Mouse (Mus musculus): ENCODE data around the gene Ern1. TPM values are rescaled to one million over a fixed set of nuclear protein-coding genes. Genes with fewer than 3 reads are reported as not detected.
A peak's percentile ranks its signal among the peaks of the same experiment; 100 is the strongest.

Gene Ern1
- polyA plus RNA-seq, 1 experiment: 10.8 TPM

- no peak for TF ChIP-seq GATA1 (IDR thresholded peaks at IDR 0.05; ENCODE audit: low read length)
Measured at GRCm38 (mm10) chr11:106471629-106472028, 16.0 kb downstream of the Ern1 start.

- no peak for TF ChIP-seq GATA1 (IDR thresholded peaks at IDR 0.05; ENCODE audit: low read length)
Measured at GRCm38 (mm10) chr11:106468509-106468908, 19.1 kb downstream of the Ern1 start.

GRCm38 (mm10) chr11:106465932-106466331 is 21.7 kb downstream of the Ern1 start:
- TF ChIP-seq GATA1 (IDR thresholded peaks at IDR 0.05; ENCODE audit: low read length): no peak

GRCm38 (mm10) chr11:106465545-106465903 is 22.1 kb downstream of the Ern1 start:
- no peak for TF ChIP-seq GATA1 (IDR thresholded peaks at IDR 0.05; ENCODE audit: low read length)

GRCm38 (mm10) chr11:106464681-106465544 is 22.7 kb downstream of the Ern1 start:
- no peak for TF ChIP-seq GATA1 (IDR thresholded peaks at IDR 0.05; ENCODE audit: low read length)

- TF ChIP-seq GATA1 (IDR thresholded peaks at IDR 0.05; ENCODE audit: low read length): no peak
Measured at GRCm38 (mm10) chr11:106463845-106464244, 23.8 kb downstream of the Ern1 start.

- TF ChIP-seq GATA1 (IDR thresholded peaks at IDR 0.05; ENCODE audit: low read length): no peak
Measured at GRCm38 (mm10) chr11:106462309-106462708, 25.3 kb downstream of the Ern1 start.

GRCm38 (mm10) chr11:106461145-106461932 is 26.3 kb downstream of the Ern1 start:
- no peak for TF ChIP-seq GATA1 (IDR thresholded peaks at IDR 0.05; ENCODE audit: low read length)

GRCm38 (mm10) chr11:106460671-106461070 is 27.0 kb downstream of the Ern1 start:
- TF ChIP-seq GATA1 (IDR thresholded peaks at IDR 0.05; ENCODE audit: low read length): no peak

GRCm38 (mm10) chr11:106458540-106458939 is 29.1 kb downstream of the Ern1 start:
- TF ChIP-seq GATA1 (IDR thresholded peaks at IDR 0.05; ENCODE audit: low read length): no peak

GRCm38 (mm10) chr11:106443646-106444045 is 44.0 kb downstream of the Ern1 start:
- no peak for TF ChIP-seq GATA1 (IDR thresholded peaks at IDR 0.05; ENCODE audit: low read length)

GRCm38 (mm10) chr11:106440318-106440717 is 47.3 kb downstream of the Ern1 start:
- TF ChIP-seq GATA1 (IDR thresholded peaks at IDR 0.05; ENCODE audit: low read length): no peak

- peak; percentile 66 for TF ChIP-seq GATA1 (IDR thresholded peaks at IDR 0.05; ENCODE audit: low read length)
Measured at GRCm38 (mm10) chr11:106439355-106439754, 48.3 kb downstream of the Ern1 start.

GRCm38 (mm10) chr11:106438524-106439177 is 49.0 kb downstream of the Ern1 start:
- peak; percentile 57 for TF ChIP-seq GATA1 (IDR thresholded peaks at IDR 0.05; ENCODE audit: low read length)

GRCm38 (mm10) chr11:106437543-106437942 is 50.1 kb downstream of the Ern1 start:
- TF ChIP-seq GATA1 (IDR thresholded peaks at IDR 0.05; ENCODE audit: low read length): no peak

- no peak for TF ChIP-seq GATA1 (IDR thresholded peaks at IDR 0.05; ENCODE audit: low read length)
Measured at GRCm38 (mm10) chr11:106437039-106437438, 50.6 kb downstream of the Ern1 start.

All from G1E-ER4 (cell line).